Comparison of ENCODE assay signal across 25 mouse cellular contexts in the genomic region with DNA sequence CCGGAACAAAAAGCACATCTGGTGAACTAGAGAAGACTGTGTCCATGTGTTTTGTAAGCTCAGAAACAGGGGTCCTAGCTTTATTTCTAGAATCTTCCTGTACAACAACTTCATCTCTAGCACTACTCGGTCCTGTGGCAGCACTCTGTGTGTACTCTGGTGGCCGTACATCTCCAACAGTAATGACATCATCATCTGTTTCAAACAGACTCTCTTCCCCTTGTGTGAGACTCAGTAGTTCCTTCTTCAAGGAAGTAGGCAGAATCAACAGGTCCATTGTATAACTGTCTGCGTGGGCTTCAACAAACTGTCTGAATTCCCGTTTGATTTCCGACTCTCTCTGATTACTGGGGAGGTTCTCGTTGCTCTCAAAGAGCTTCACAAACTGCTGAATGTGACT. TPM values are rescaled to one million over a fixed set of nuclear protein-coding genes. Genes with fewer than 3 reads are reported as not detected.
DNase-seq lines count a peak whose midpoint lies in the region; ATAC-seq and TF ChIP-seq lines count a peak whose summit lies in the region.
"Had no signal": no experiment of that assay in that cellular context is flagged by ENCODE, and none has a peak within 500 bp of the region (broad histone marks: within the 10 kb centered on the region; RNA-seq: fewer than 3 reads in every experiment).

No protein-coding gene starts in this region.

- H3K27ac ChIP-seq in heart, adult 2 months, result peak overlapping the region; percentile 36
- 0 out of 2 replicates have a peak overlapping the region, but pooled peaks have one; percentile 41 for H3K27ac ChIP-seq in intestine, postnatal 0 days (ENCODE audit: low read depth, low read length)
- H3K27ac ChIP-seq in intestine, embryonic 15.5 days, result no peak overlapping the region
- no peak overlapping the region for H3K27ac ChIP-seq in CH12.LX (ENCODE audit: insufficient read depth, low read depth)
- H3K27ac ChIP-seq: embryonic facial prominence, embryonic 15.5 days; hindbrain, postnatal 0 days; kidney, embryonic 15.5 days had no signal

- peaks cover 29% of the 10 kb centered on the region for H3K36me3 ChIP-seq in heart, adult 2 months (ENCODE audit: control insufficient read depth, insufficient read depth, low read length)
- peaks cover 17% of the 10 kb centered on the region; the same call in 1 of the 2 replicates for H3K36me3 ChIP-seq in intestine, postnatal 0 days (ENCODE audit: control insufficient read depth, insufficient read depth)
- no peaks in the 10 kb centered on the region for H3K36me3 ChIP-seq in intestine, embryonic 15.5 days
- H3K36me3 ChIP-seq in CH12.LX (replicated peaks in 1 of 2; ENCODE audit: control insufficient read depth in 1 of 2, insufficient read depth in 1 of 2, low read length in 1 of 2), result peaks cover 25 to 46% of the 10 kb centered on the region in 2 experiments

- peak overlapping the region; percentile 8; the same call in 1 of the 2 replicates for H3K9ac ChIP-seq in heart, adult 2 months (ENCODE audit: low read depth, low read length)
- H3K9ac ChIP-seq in intestine, postnatal 0 days (ENCODE audit: low read depth, low read length), result no peak overlapping the region
- H3K9ac ChIP-seq in intestine, embryonic 15.5 days, result no peak overlapping the region
- no peak overlapping the region for H3K9ac ChIP-seq in CH12.LX (ENCODE audit: insufficient read depth, low read depth)
- H3K9ac ChIP-seq: embryonic facial prominence, embryonic 15.5 days; kidney, embryonic 15.5 days; liver, postnatal 0 days had no signal

- H3K4me2 ChIP-seq in intestine, postnatal 0 days (replicated peaks; ENCODE audit: low read depth), result no peak overlapping the region
- H3K4me2 ChIP-seq in intestine, embryonic 15.5 days (replicated peaks), result no peak overlapping the region
- no peak overlapping the region for H3K4me2 ChIP-seq in CH12.LX (ENCODE audit: insufficient read depth, low read depth, poor library complexity, severe bottlenecking)
- H3K4me2 ChIP-seq: embryonic facial prominence, embryonic 15.5 days; kidney, embryonic 15.5 days had no signal

- no peak for TF ChIP-seq CTCF in heart, adult 2 months (IDR thresholded peaks at IDR 0.05)
- TF ChIP-seq CTCF in intestine, postnatal 0 days (IDR thresholded peaks at IDR 0.05; ENCODE audit: low read depth), result no peak
- no peak for TF ChIP-seq CTCF in CH12.LX (conservative IDR thresholded peaks at IDR 0.05 in 1 of 2, IDR thresholded peaks at IDR 0.05 in 1 of 2; ENCODE audit: low read depth in 2 of 2, low read length in 2 of 2)

- no peak for TF ChIP-seq POLR2A in heart, adult 2 months (IDR thresholded peaks at IDR 0.05; ENCODE audit: insufficient read depth, low read depth, low read length)
- no peak for TF ChIP-seq POLR2A in CH12.LX (IDR thresholded peaks at IDR 0.05; ENCODE audit: low read depth, low read length)

- 40% methylated on average over 7 of the region's 7 CpGs for WGBS in heart, adult 2 months
- WGBS in intestine, postnatal 0 days, result 72% methylated on average over 7 of the region's 7 CpGs
- 74% methylated on average over 7 of the region's 7 CpGs for WGBS in intestine, embryonic 15.5 days

- no peak overlapping the region for H3K4me3 ChIP-seq in heart, adult 2 months
- H3K4me3 ChIP-seq in intestine, postnatal 0 days (ENCODE audit: low read depth, low read length), result no peak overlapping the region
- no peak overlapping the region for H3K4me3 ChIP-seq in intestine, embryonic 15.5 days (replicated peaks)
- H3K4me3 ChIP-seq in CH12.LX (replicated peaks in 1 of 3; ENCODE audit: low read depth in 2 of 3, low read length in 2 of 3, poor library complexity in 1 of 3), result no peak overlapping the region
- H3K4me3 ChIP-seq: embryonic facial prominence, embryonic 15.5 days; heart, embryonic 10.5 days; kidney, embryonic 15.5 days had no signal

- TF ChIP-seq EP300 in heart, adult 2 months (IDR thresholded peaks at IDR 0.05; ENCODE audit: insufficient read depth, low read depth, low read length), result no peak
- TF ChIP-seq EP300 in CH12.LX (IDR thresholded peaks at IDR 0.05; ENCODE audit: low read length), result 0 out of 2 replicates have a peak, but pooled peaks have one; percentile 23

- dilution Hi-C loops in CH12.LX (cut with MboI; ENCODE audit: extremely low pct_ligation_motif_present, extremely low pct_unique_long_range_greater_than_20kb, low sequenced_read_pairs), result no loop called here

- H3K79me2 ChIP-seq in heart, adult 2 months (replicated peaks; ENCODE audit: control insufficient read depth, insufficient read depth, low read length), result peaks cover 12% of the 10 kb centered on the region
- H3K79me2 ChIP-seq in CH12.LX (replicated peaks; ENCODE audit: control insufficient read depth, extremely low read depth, insufficient read depth, poor library complexity, severe bottlenecking), result peaks cover 62% of the 10 kb centered on the region

- no peak for TF ChIP-seq RAD21 in CH12.LX (IDR thresholded peaks at IDR 0.05; ENCODE audit: low read depth, low read length)

- no peak for ATAC-seq in intestine, postnatal 0 days
- ATAC-seq in intestine, embryonic 15.5 days, result no peak
- ATAC-seq in granulocyte monocyte progenitor cell, adult 5-6 weeks (replicated peaks; ENCODE audit: poor library complexity, severe bottlenecking), result peak; percentile 43
- ATAC-seq: forebrain, embryonic 16.5 days; hindbrain, postnatal 0 days; liver, postnatal 0 days had no signal

- no peak for DNase-seq in heart, adult 2 months
- no peak for DNase-seq in heart, postnatal 10 days
- peak; percentile 16 for DNase-seq in CH12.LX (ENCODE audit: extremely low read depth)
- no peak for DNase-seq in kidney, postnatal 4 days
- DNase-seq: adrenal gland, postnatal 14 days; cerebellum, adult 11 months; cerebellum, adult 9-11 months; gastrocnemius, postnatal 25 days; kidney, adult 11 months; left cerebral cortex, postnatal 4 days; liver, postnatal 0 days; lung, postnatal 14 days; midbrain, embryonic 14.5 days; right cerebral cortex, adult 18-20 months; right cerebral cortex, postnatal 4 days; thymus, adult 2 months; thymus, postnatal 4 days had no signal

- H3K9me3 ChIP-seq in intestine, postnatal 0 days (ENCODE audit: control insufficient read depth), result no peaks in the 10 kb centered on the region
- H3K9me3 ChIP-seq in intestine, embryonic 15.5 days, result no peaks in the 10 kb centered on the region
- H3K9me3 ChIP-seq in CH12.LX (replicated peaks; ENCODE audit: low read length), result no peaks in the 10 kb centered on the region
- H3K9me3 ChIP-seq: embryonic facial prominence, embryonic 15.5 days; heart, embryonic 10.5 days; kidney, embryonic 15.5 days had no signal

- H3K27me3 ChIP-seq in heart, adult 2 months (ENCODE audit: control insufficient read depth, insufficient read depth, low read length), result no peaks in the 10 kb centered on the region
- no peaks in the 10 kb centered on the region for H3K27me3 ChIP-seq in intestine, postnatal 0 days (replicated peaks; ENCODE audit: control insufficient read depth, insufficient read depth, low read length)
- H3K27me3 ChIP-seq in intestine, embryonic 15.5 days (replicated peaks), result no peaks in the 10 kb centered on the region
- no peaks in the 10 kb centered on the region for H3K27me3 ChIP-seq in CH12.LX (replicated peaks)
- H3K27me3 ChIP-seq: embryonic facial prominence, embryonic 15.5 days; kidney, embryonic 15.5 days had no signal

- intact Hi-C loops in heart, adult 2 months (cut with DNase I), result no loop called here
- intact Hi-C loops in heart, postnatal 10 days (cut with DNase I), result no loop called here

- H3K4me1 ChIP-seq in heart, adult 2 months (ENCODE audit: control insufficient read depth, insufficient read depth, low read length), result peaks cover 27% of the 10 kb centered on the region
- H3K4me1 ChIP-seq in intestine, postnatal 0 days (replicated peaks; ENCODE audit: control insufficient read depth, insufficient read depth, low read length), result no peaks in the 10 kb centered on the region
- H3K4me1 ChIP-seq in intestine, embryonic 15.5 days (replicated peaks), result 0 out of 2 replicates have a peak, but pooled peaks cover 2% of the 10 kb centered on the region
- peaks cover 22 to 92% of the 10 kb centered on the region in 2 experiments for H3K4me1 ChIP-seq in CH12.LX (ENCODE audit: control insufficient read depth in 1 of 2, insufficient read depth in 2 of 2)

- in situ Hi-C loops in CH12.LX (cut with MboI; ENCODE audit: low pct_ligation_motif_present, low pct_unique_long_range_greater_than_20kb, low sequenced_read_pairs), result no loop called here

TF ChIP-seq in CH12.LX, 34 proteins besides CTCF, POLR2A, EP300 and RAD21:
- TF ChIP-seq MAFK (IDR thresholded peaks at IDR 0.05; ENCODE audit: insufficient replicate concordance, low read length), result no peak
- TF ChIP-seq TBP (conservative IDR thresholded peaks at IDR 0.05; ENCODE audit: low read depth, low read length), result no peak
- no peak for TF ChIP-seq ETS1 (conservative IDR thresholded peaks at IDR 0.05; ENCODE audit: low read depth, low read length)

RNA-seq across cellular contexts. Expression of a gene that starts 23.5 kb away (rescaled TPM):
- total RNA-seq in heart, adult 2 months (2021), result 10 to 100 TPM; 17.1 to 18.1 TPM
- 8.9 and 12.7 TPM in 2 replicates for polyA plus RNA-seq in heart, adult 2 months (2012; rRNA removed)
- total RNA-seq in heart, postnatal 10 days (2021), result 10 to 100 TPM; 19.6 to 24.6 TPM
- 5.4 and 6.2 TPM in 2 replicates for polyA plus RNA-seq in intestine, postnatal 0 days (2015; fragmentation: Nextera tagmentation; extraction: Ambion mirVana)
- 8.1 and 8.5 TPM in 2 replicates for polyA plus RNA-seq in intestine, embryonic 15.5 days (2015; fragmentation: Nextera tagmentation; extraction: Ambion mirVana)
- 12.8 and 12.9 TPM in 2 replicates for total RNA-seq in CH12.LX (2012; rRNA removed)
- total RNA-seq in CH12.LX (2014; rRNA removed), result 12.2 and 12.3 TPM in 2 replicates
- polyA plus RNA-seq in CH12.LX (2012; ENCODE audit: insufficient read length, low read depth), result 14.0 and 15.6 TPM in 2 replicates
- total RNA-seq in granulocyte monocyte progenitor cell, adult 5-6 weeks (2014; fragmentation: Nextera tagmentation), result 19.3 and 26.1 TPM in 2 replicates
- total RNA-seq in granulocyte monocyte progenitor cell, adult 5-6 weeks (2017), result 18.1 and 19.1 TPM in 2 replicates

Comparison
In these comparisons a context has a peak if more than half of its experiments do, and no peak if none do; other contexts are left out.
1. H3K27ac ChIP-seq: peak in heart, adult 2 months (single experiment) and intestine, postnatal 0 days (single experiment); none in intestine, embryonic 15.5 days (single experiment) and CH12.LX (single experiment).